Mouse (Mus musculus): Measurements from ENCODE around the gene Arhgap24. TPM values are rescaled to one million over a fixed set of nuclear protein-coding genes. Genes with fewer than 3 reads are reported as not detected.

The Arhgap24 gene
- polyA plus RNA-seq, 1 experiment from 2014 or later = 3.2 TPM

GRCm38 (mm10) chr5:102452079-102452797 is 29.0 kb upstream of the Arhgap24 start:
- H3K4me1 ChIP-seq (ENCODE audit: insufficient read depth) = no peaks in the 10 kb centered on the region
- no peak overlapping the region for H3K27ac ChIP-seq (ENCODE audit: low read depth)
- TF ChIP-seq CTCF (IDR thresholded peaks at IDR 0.05; ENCODE audit: low read depth) (no peak), EP300 (IDR thresholded peaks at IDR 0.05; ENCODE audit: low read depth) (no peak)
- H3K4me2 ChIP-seq (ENCODE audit: low read depth, low read length) = no peak overlapping the region
- DNase-seq (no peak), ATAC-seq (no peak)
- no peak overlapping the region for H3K9ac ChIP-seq (replicated peaks)
- no peak overlapping the region for H3K4me3 ChIP-seq (ENCODE audit: low read depth, low read length)
- H3K27me3 ChIP-seq (ENCODE audit: insufficient read depth, low read length) = no peaks in the 10 kb centered on the region
- H3K9me3 ChIP-seq (ENCODE audit: low read length) = no peaks in the 10 kb centered on the region
- 75% methylated on average over 7 of the region's 7 CpGs for WGBS (ENCODE audit: insufficient replicate concordance)
- no peaks in the 10 kb centered on the region for H3K36me3 ChIP-seq (replicated peaks; ENCODE audit: insufficient read depth, low read length)

GRCm38 (mm10) chr5:102453324-102453723 is 27.9 kb upstream of the Arhgap24 start:
- no peak overlapping the region for H3K4me2 ChIP-seq (ENCODE audit: low read depth, low read length)
- no peak for DNase-seq
- H3K4me3 ChIP-seq (ENCODE audit: low read depth, low read length) = no peak overlapping the region
- H3K27ac ChIP-seq (ENCODE audit: low read depth) = no peak overlapping the region
- no peaks in the 10 kb centered on the region for H3K36me3 ChIP-seq (replicated peaks; ENCODE audit: insufficient read depth, low read length)
- H3K4me1 ChIP-seq (ENCODE audit: insufficient read depth) = no peaks in the 10 kb centered on the region
- TF ChIP-seq EP300 (IDR thresholded peaks at IDR 0.05; ENCODE audit: low read depth) = no peak
- no peak for TF ChIP-seq CTCF (IDR thresholded peaks at IDR 0.05; ENCODE audit: low read depth)
- ATAC-seq = no peak
- no peak overlapping the region for H3K9ac ChIP-seq (replicated peaks)
- H3K27me3 ChIP-seq (ENCODE audit: insufficient read depth, low read length) = no peaks in the 10 kb centered on the region
- WGBS (ENCODE audit: insufficient replicate concordance) = 80% methylated on average over 2 of the region's 2 CpGs
- no peaks in the 10 kb centered on the region for H3K9me3 ChIP-seq (ENCODE audit: low read length)

- H3K4me2 ChIP-seq (ENCODE audit: low read depth, low read length) = no peak overlapping the region
- H3K27ac ChIP-seq (ENCODE audit: low read depth) = no peak overlapping the region
- 47% methylated on average over 2 of the region's 2 CpGs for WGBS (ENCODE audit: insufficient replicate concordance)
These were observed 25.9 kb upstream of the Arhgap24 start for GRCm38 (mm10) chr5:102455247-102455646.

GRCm38 (mm10) chr5:102460452-102461197 is 20.6 kb upstream of the Arhgap24 start:
- H3K27ac ChIP-seq (ENCODE audit: low read depth) = no peak overlapping the region
- WGBS (ENCODE audit: insufficient replicate concordance) = 67% methylated on average over 12 of the region's 12 CpGs
- H3K4me1 ChIP-seq (ENCODE audit: insufficient read depth) = no peaks in the 10 kb centered on the region
- TF ChIP-seq EP300 (IDR thresholded peaks at IDR 0.05; ENCODE audit: low read depth) (no peak), CTCF (IDR thresholded peaks at IDR 0.05; ENCODE audit: low read depth) (no peak)
- H3K4me3 ChIP-seq (ENCODE audit: low read depth, low read length) = no peak overlapping the region
- H3K27me3 ChIP-seq (ENCODE audit: insufficient read depth, low read length) = no peaks in the 10 kb centered on the region
- DNase-seq (no peak), ATAC-seq (no peak)
- H3K9me3 ChIP-seq (ENCODE audit: low read length) = no peaks in the 10 kb centered on the region
- H3K9ac ChIP-seq (replicated peaks) = no peak overlapping the region
- no peak overlapping the region for H3K4me2 ChIP-seq (ENCODE audit: low read depth, low read length)
- H3K36me3 ChIP-seq (replicated peaks; ENCODE audit: insufficient read depth, low read length) = no peaks in the 10 kb centered on the region

More at GRCm38 (mm10) chr5:102455247-102455646, 25.9 kb upstream of the Arhgap24 start:
- Histone ChIP-seq H3K4me3 (ENCODE audit: low read depth, low read length) (no peak overlapping the region), H3K4me1 (ENCODE audit: insufficient read depth) (no peaks in the 10 kb centered on the region), H3K9ac (replicated peaks) (no peak overlapping the region), H3K9me3 (ENCODE audit: low read length) (no peaks in the 10 kb centered on the region), H3K36me3 (replicated peaks; ENCODE audit: insufficient read depth, low read length) (no peaks in the 10 kb centered on the region), H3K27me3 (ENCODE audit: insufficient read depth, low read length) (no peaks in the 10 kb centered on the region)
- no peak for DNase-seq
- TF ChIP-seq EP300 (IDR thresholded peaks at IDR 0.05; ENCODE audit: low read depth) (no peak), CTCF (IDR thresholded peaks at IDR 0.05; ENCODE audit: low read depth) (no peak)
- no peak for ATAC-seq

GRCm38 (mm10) chr5:102462948-102463347 is 18.2 kb upstream of the Arhgap24 start:
- Histone ChIP-seq H3K9ac (replicated peaks) (no peak overlapping the region), H3K4me1 (ENCODE audit: insufficient read depth) (no peaks in the 10 kb centered on the region), H3K27ac (ENCODE audit: low read depth) (no peak overlapping the region), H3K27me3 (ENCODE audit: insufficient read depth, low read length) (no peaks in the 10 kb centered on the region), H3K36me3 (replicated peaks; ENCODE audit: insufficient read depth, low read length) (no peaks in the 10 kb centered on the region), H3K4me2 (ENCODE audit: low read depth, low read length) (no peak overlapping the region), H3K4me3 (ENCODE audit: low read depth, low read length) (no peak overlapping the region), H3K9me3 (ENCODE audit: low read length) (no peaks in the 10 kb centered on the region)
- TF ChIP-seq EP300 (IDR thresholded peaks at IDR 0.05; ENCODE audit: low read depth) (no peak), CTCF (IDR thresholded peaks at IDR 0.05; ENCODE audit: low read depth) (no peak)
- DNase-seq (no peak), ATAC-seq (no peak)
- 66% methylated on average over 3 of the region's 3 CpGs for WGBS (ENCODE audit: insufficient replicate concordance)

GRCm38 (mm10) chr5:102465372-102465771 is 15.8 kb upstream of the Arhgap24 start:
- 39% methylated on average over 2 of the region's 2 CpGs for WGBS (ENCODE audit: insufficient replicate concordance)
- no peak overlapping the region for H3K9ac ChIP-seq (replicated peaks)
- no peak overlapping the region for H3K4me2 ChIP-seq (ENCODE audit: low read depth, low read length)
- peak; percentile 67 for ATAC-seq
- H3K4me1 ChIP-seq (ENCODE audit: insufficient read depth) = no peaks in the 10 kb centered on the region
- no peaks in the 10 kb centered on the region for H3K9me3 ChIP-seq (ENCODE audit: low read length)
- TF ChIP-seq EP300 (IDR thresholded peaks at IDR 0.05; ENCODE audit: low read depth) = no peak
- no peak for TF ChIP-seq CTCF (IDR thresholded peaks at IDR 0.05; ENCODE audit: low read depth)
- no peaks in the 10 kb centered on the region for H3K36me3 ChIP-seq (replicated peaks; ENCODE audit: insufficient read depth, low read length)
- H3K27me3 ChIP-seq (ENCODE audit: insufficient read depth, low read length) = no peaks in the 10 kb centered on the region
- no peak overlapping the region for H3K4me3 ChIP-seq (ENCODE audit: low read depth, low read length)
- H3K27ac ChIP-seq (ENCODE audit: low read depth) = no peak overlapping the region
- DNase-seq = no peak

Measured in liver, postnatal 0 days (tissue).